Mouse (Mus musculus) brain, adult 10 weeks (tissue): Measurements from ENCODE around the gene Zkscan7. TPM values are rescaled to one million over a fixed set of nuclear protein-coding genes. Genes with fewer than 3 reads are reported as not detected.

Experiments used
- polyA plus RNA-seq: library from polyadenylated mRNA; stranded (reverse); fragments of 350-450 nt; fragmentation: Illumina TruSeq; extraction: RNeasy Lipid Tissue Mini Kit (QIAGEN cat#74804); gene quantifications from one replicate; pipeline ENCODE4 v1.2.3, GENCODE M21; 2015; ENCODE audit warnings: low read depth, low replicate concordance

Zkscan7 gene
- 5.0 TPM for polyA plus RNA-seq

DNA sequence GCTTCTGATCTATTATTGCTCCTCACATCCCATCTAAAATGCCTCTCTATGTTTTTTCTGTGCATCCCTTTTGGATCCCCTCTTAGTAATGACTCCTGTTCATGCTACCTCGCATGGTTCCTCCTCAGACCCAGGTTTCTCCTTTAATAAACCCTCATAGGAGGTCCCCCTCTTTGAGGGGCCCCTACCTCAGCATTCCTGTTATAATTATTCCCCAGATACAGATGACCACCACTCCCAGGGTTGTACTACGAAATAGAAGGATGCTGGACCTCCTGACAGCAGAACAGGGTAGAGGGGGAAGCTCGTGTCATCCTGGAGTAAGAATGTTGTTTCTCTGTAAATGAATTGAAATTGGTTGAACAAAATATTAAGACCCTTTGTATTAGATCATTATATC is at the start of gene Zkscan7:
Zkscan7 (plus strand) TSS at position 301 of the 400 bp plus-strand sequence.

DNA sequence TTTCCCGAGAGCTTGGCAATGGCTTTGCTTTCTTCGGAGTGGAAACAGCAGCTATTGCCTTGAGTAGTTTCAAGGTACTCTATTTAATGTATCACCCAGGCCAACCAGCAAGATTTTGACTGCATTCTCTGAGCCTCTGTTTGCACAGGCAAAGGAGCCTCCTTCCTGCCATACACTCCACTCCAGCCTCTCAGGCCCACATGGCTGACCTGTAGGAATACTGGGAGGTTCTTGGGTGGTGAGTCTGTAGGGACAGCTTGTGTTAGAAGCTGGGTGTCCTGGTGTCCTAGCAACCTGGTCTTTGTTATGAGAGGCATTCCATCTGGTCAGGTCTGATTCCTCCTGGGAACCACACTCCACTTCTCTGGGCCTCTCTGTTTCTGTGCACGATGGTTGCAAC is 41.7 kb upstream of the Zkscan7 start, which contains the start of gene Gm35549:
Gm35549 (minus strand) TSS at position 276 of the 400 bp plus-strand sequence.

DNA sequence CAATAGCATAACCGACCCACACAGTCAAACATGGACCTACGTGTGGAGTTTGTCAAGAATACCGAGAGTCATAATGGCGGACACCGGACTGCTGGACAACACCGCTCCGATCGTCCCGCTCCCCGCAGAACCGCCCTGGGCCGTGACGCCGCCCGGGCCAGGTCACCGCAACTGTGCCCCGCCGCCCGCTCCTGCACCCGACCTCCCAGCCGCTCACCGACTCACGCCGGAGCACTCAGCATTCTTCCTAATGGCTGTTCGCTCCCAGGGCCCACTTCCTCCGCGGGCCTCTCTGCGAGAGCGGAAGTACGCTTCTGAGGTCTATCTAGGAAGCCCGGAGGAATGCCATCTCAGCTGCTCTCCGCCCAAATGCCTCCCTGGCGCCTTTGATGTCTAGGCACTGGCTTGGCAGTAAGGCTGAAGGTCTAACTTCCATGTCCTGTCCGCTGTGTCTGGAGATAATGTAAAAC is 19.8 kb upstream of the Zkscan7 start, which contains the start of gene Zfp445:
Zfp445 (minus strand) TSS at position 310 of the 470 bp plus-strand sequence.

DNA sequence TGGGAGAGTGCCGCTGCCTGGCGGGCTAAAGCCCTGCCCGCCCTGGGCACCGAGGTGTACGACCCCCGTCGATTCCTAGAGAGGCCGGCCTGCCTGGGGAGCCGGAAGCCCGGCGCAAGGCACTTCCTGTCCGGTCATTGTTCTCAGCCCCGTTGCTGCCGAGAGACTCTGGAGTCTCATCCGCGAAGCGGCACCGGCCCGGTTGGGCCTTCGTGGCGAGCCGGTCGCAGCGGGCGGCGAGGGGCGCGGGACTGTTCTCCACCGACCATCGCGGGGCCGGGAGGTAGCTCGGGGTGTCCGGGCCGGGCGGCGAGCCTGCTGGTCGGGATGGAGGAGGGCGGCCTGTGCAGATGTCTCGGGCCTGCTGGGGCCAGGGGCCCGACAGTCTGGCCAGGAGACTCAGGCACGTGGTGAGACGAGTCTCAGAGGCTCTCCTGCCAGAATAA is 37.5 kb downstream of the Zkscan7 start, which contains the start of gene Zfp105:
Zfp105 (plus strand) TSS at position 137 of the 446 bp plus-strand sequence.

Other genes starting within 250 kb of the Zkscan7 start
- not detected for gene Topaz1, start 138.3 kb upstream of the Zkscan7 start, polyA plus RNA-seq
- gene Tcaim, start 80.1 kb upstream of the Zkscan7 start, polyA plus RNA-seq, result 18.3 TPM
- gene Gm35549, start 41.6 kb upstream of the Zkscan7 start, polyA plus RNA-seq, result not detected
- 134 TPM for gene Zfp445, start 19.7 kb upstream of the Zkscan7 start, polyA plus RNA-seq
- gene Zfp105, start 37.4 kb downstream of the Zkscan7 start, polyA plus RNA-seq, result 6.2 TPM
- gene 1110059G10Rik, start 65.3 kb downstream of the Zkscan7 start, polyA plus RNA-seq, result 32.2 TPM
- 0.79 TPM for gene Kif15, start 65.4 kb downstream of the Zkscan7 start, polyA plus RNA-seq
- 34.5 TPM for gene Tmem42, start 135.6 kb downstream of the Zkscan7 start, polyA plus RNA-seq
- 0.59 TPM for gene Tgm4, start 149.0 kb downstream of the Zkscan7 start, polyA plus RNA-seq
- 58.8 TPM for gene Zdhhc3, start 227.5 kb downstream of the Zkscan7 start, polyA plus RNA-seq
- 43.0 TPM for gene Exosc7, start 227.5 kb downstream of the Zkscan7 start, polyA plus RNA-seq